Mouse (Mus musculus): ENCODE measurements around the gene Ppard.
"Not testable (repeated sequence)": the region's sequence is repeated elsewhere in the genome, so short reads cannot be mapped to it uniquely, and the experiment has no call there.

The Ppard gene

GRCm38 (mm10) chr17:28317725-28318124 lies 85.2 kb downstream of the Ppard start:
- no peak for DNase-seq

DNA sequence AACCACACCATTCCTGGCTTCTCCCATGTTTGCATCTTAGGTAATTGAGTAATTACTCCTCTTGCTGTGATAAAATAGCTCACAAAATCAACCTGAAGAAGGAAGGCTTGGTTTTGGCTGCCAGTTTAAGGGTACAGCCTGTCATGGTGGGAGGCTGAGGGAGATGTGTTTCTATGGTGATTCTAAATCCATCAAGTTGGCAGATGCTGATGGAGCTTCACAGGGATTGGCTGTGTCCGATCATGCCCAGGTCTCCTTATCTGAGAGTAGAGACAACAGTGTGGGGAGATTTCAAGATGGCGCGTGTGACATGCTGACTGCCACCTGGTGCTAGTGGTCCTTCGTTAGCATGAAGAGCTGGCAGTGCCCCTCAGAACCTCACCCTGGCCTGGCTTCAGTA lies 89.2 kb downstream of the Ppard start:
- DNase-seq, result no peak

GRCm38 (mm10) chr17:28323786-28324185 lies 91.3 kb downstream of the Ppard start:
- no peak for DNase-seq

- DNase-seq, result not testable (repeated sequence)
Observed at GRCm38 (mm10) chr17:28324416-28324815, 91.9 kb downstream of the Ppard start.

DNA sequence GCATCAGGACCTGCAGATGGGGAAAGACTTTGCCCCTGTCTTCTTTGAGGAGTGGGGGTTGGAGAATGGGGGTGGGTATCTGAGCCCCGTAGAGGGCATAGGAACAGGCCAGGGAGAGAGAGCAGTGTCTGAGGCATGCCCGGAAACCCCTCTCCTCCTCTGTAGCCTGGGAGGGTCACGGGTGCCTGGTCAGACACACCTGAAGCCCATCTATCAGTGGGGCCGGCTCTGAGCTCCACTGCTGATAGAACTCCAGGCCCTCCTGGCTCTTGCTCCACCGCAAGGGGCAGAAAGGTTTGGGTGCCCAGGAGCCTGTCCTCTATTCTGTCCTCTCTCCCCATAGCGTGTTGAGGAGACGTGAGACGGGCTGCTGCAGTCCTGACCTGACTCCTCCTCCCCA lies 93.3 kb downstream of the Ppard start:
- DNase-seq, result no peak

DNA sequence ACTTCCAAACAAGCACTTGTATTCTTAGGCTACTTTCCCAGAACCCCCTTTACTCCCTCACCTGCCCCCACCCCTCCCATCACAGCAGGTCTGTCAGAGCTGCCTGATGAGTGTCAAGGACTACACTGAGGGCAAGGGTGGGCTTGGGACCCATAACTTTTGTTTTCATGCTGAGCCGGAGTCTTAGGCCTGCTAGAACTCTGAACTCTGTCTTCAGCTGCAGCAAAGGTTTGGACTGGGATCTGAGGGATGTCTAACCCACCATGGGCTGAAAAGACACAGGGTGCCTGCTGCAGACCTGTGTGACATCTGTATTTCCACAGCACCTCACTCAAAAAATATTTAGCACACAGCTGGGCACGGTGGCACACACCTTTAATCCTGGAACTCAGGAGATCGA lies 94.5 kb downstream of the Ppard start:
- no peak for DNase-seq

DNA sequence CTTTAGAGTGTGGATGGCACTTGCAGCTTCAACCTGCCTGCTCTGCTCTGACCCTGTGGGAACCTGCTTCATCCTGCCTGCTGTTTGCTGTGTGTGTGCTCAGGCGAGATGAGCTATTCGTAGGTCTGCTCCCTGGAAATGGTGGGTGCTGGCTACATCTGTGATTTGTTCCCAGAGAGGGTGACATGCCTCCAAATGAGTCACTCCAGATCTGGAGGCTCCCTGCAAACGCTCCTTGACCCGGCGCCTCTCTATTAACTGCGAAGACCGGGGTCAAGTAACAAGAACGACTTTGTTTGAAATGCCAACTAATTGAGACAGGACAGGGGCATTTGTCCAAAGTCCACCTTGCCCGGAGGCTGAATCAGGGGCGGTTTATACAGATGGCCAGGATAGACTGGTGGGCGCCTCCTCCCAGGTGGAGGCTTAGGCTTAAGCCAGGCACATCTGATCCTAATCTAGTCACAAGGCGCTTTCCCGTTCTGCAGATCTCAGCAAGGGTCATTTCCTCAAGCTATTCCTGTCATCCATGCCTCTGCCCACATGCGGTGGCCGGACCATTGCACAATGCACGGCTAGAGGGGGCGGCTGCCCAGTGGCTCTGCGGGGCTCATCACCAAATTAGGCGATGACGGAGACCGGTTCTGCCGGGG lies 95.3 kb downstream of the Ppard start:
- no peak for DNase-seq

GRCm38 (mm10) chr17:28328366-28328928 lies 95.9 kb downstream of the Ppard start, which contains the start of gene Rpl10a:
Gene Rpl10a, plus strand, starts transcription at chr17:28328471.
- DNase-seq, result peak; percentile 96 to 97

- peak in 1 of 2 experiments; percentile 51 for DNase-seq
Observed at GRCm38 (mm10) chr17:28328946-28329345, 96.4 kb downstream of the Ppard start.

- DNase-seq, result no peak
Observed at GRCm38 (mm10) chr17:28329503-28330231, 97.2 kb downstream of the Ppard start.

DNA sequence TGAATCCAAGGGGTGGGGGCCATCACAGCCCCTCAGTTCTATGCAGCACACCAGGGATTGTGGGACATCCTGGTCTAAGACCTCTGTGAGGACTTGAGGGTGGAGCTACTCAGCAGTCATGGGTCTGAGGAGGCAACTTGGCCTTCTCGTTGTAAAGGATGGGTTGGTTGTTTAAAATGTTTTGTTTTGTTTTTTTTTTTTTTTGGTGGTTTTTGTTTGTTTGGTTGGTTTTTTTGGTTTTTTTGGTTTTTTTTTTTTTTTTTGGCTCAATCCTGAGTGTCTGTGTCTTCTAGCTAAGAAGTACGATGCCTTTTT lies 97.7 kb downstream of the Ppard start:
- no peak for DNase-seq

- DNase-seq, result not testable (repeated sequence)
Observed at GRCm38 (mm10) chr17:28330590-28330989, 98.1 kb downstream of the Ppard start.

- no peak for DNase-seq
Observed at GRCm38 (mm10) chr17:28331241-28332112, 99.0 kb downstream of the Ppard start.

DNA sequence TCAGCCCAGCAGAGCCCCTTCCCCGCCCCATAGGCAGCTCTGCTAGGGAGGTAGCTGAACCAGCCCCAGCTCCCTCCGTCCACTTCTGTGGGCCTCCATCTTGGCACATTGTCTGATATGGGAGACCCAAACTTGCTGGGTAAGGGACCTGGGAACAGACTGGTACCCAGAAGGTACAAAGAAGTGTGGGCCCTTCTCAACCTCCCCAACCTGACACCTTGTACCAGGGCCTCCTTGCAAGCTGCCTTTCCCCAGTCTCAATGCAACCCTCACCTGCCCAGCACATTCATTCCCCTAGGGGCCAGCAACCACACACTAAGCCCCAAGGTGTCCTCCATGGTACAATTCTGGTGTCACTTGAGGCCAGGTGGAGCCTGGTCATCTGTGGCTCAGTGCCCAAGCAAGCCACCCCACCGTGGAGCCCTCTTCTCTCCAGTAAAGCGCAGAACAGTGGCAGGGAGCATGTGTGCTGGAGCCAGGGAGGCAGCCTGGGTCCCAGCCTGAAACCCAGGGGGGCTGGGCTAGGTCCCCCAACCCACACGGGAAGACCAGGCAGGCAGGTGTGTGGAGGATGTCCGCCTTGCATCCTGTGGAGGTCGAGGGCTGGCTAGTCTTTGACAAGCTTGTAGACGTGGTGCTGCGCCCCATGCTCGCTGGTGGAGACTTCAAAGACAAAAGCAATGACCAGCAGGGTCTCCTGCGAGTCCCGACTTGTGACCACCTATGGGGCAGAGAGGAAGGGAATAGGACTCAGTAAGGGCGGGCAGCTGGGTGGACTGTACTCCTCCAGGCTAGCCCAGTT lies 99.8 kb downstream of the Ppard start:
- no peak for DNase-seq

DNA sequence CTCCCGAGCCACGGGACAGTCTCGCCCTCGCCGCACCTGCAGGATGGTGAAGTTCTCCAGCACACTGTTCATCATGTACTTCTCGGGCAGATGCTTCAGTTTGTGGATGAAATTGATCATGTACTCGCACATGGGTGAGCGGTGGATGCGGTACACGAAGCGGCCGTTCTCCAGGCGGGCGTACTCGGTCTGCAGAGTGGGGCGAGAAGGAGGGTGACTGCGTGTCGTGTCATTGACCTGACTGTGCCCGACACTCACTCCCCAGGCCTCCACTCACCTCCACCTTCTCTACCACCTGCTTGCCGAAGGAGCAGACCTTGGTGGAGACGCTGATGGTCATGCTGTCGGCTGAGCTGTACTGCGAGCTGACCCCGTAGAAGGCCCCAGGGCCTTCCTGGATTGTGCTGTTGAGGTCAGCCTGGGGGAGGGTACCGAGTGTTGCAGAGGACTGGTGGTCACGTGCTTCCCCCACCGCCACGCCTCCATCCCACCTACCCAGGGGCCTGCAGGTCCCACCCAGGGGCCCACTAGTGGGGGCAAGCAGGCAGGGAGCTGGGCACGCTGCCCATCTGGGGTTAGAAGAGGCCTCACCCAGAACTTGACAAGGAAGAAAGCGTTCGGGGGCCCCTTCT lies 100.5 kb downstream of the Ppard start:
- DNase-seq, result no peak

- DNase-seq, result no peak
Observed at GRCm38 (mm10) chr17:28335267-28335666, 102.8 kb downstream of the Ppard start.

- no peak for DNase-seq
Observed at GRCm38 (mm10) chr17:28337547-28337946, 105.0 kb downstream of the Ppard start.

- DNase-seq, result peak; percentile 34 to 38
Observed at GRCm38 (mm10) chr17:28340578-28340977, 108.1 kb downstream of the Ppard start.

GRCm38 (mm10) chr17:28341091-28341490 lies 108.6 kb downstream of the Ppard start:
- peak; percentile 93 to 96 for DNase-seq

DNA sequence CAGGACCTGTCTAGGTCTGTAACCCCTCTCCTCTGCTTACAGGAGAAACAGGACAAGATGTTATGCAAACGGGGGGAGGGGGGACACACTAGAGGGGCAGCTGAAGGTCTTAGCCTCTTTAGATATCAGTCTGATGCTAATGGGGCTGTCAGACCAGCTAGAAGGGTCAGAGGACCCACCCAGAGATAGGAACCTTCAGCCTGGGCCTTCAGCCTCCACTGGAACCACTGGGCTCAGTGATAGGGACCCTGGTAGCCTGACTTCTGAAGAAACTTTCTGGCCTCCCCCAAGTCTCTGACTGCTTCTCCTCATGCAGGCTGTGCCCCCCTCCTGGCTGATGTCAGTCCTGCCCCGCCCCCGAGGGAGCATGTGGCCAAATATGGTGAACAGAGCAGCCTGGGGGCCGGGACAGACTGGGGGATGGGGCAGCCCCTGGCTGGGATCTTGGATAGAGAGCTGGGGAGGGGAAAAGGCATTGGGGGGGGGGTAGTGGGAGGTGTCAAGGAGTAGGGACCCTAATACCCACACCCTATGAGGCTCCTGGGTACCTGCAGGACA lies 111.6 kb downstream of the Ppard start:
- DNase-seq, result peak; percentile 35 to 57

GRCm38 (mm10) chr17:28344670-28345069 lies 112.2 kb downstream of the Ppard start:
- DNase-seq, result no peak
